Mouse (Mus musculus): Measurements from ENCODE around the gene Mag. TPM values are rescaled to one million over a fixed set of nuclear protein-coding genes. Genes with fewer than 3 reads are reported as not detected.
"Not testable (repeated sequence)": the region's sequence is repeated elsewhere in the genome, so short reads cannot be mapped to it uniquely, and the experiment has no call there.

Gene Mag
- polyA plus RNA-seq, 1 experiment from 2014 or later, result 0.61 TPM

GRCm38 (mm10) chr7:30954036-30954435 lies 39.4 kb upstream of the Mag start:
- Histone ChIP-seq H3K9ac (no peak overlapping the region), H3K4me1 (peaks cover 24% of the 10 kb centered on the region), H3K27ac (no peak overlapping the region), H3K9me3 (replicated peaks) (no peaks in the 10 kb centered on the region), H3K27me3 (no peaks in the 10 kb centered on the region), H3K4me3 (replicated peaks) (no peak overlapping the region), H3K36me3 (peaks cover 74% of the 10 kb centered on the region), H3K4me2 (no peak overlapping the region)
- no peak for ATAC-seq (replicated peaks; ENCODE audit: low FRiP score)
- WGBS, result 81% methylated on average over 3 of the region's 3 CpGs

- 85% methylated on average over 6 of the region's 6 CpGs for WGBS
These were observed 38.8 kb upstream of the Mag start for GRCm38 (mm10) chr7:30953459-30953858.

GRCm38 (mm10) chr7:30952441-30953265 lies 38.0 kb upstream of the Mag start:
- Histone ChIP-seq H3K9me3 (replicated peaks) (no peaks in the 10 kb centered on the region), H3K4me2 (no peak overlapping the region), H3K36me3 (peaks cover 68% of the 10 kb centered on the region), H3K27ac (no peak overlapping the region), H3K27me3 (no peaks in the 10 kb centered on the region), H3K4me3 (replicated peaks) (no peak overlapping the region), H3K4me1 (peaks cover 10% of the 10 kb centered on the region), H3K9ac (no peak overlapping the region)
- ATAC-seq (replicated peaks; ENCODE audit: low FRiP score), result no peak
- 90% methylated on average over 16 of the region's 16 CpGs for WGBS

More at GRCm38 (mm10) chr7:30953459-30953858, 38.8 kb upstream of the Mag start:
- Histone ChIP-seq H3K9me3 (replicated peaks) (no peaks in the 10 kb centered on the region), H3K4me3 (replicated peaks) (no peak overlapping the region), H3K36me3 (peaks cover 72% of the 10 kb centered on the region), H3K27ac (no peak overlapping the region), H3K4me1 (peaks cover 18% of the 10 kb centered on the region), H3K4me2 (no peak overlapping the region), H3K9ac (no peak overlapping the region), H3K27me3 (no peaks in the 10 kb centered on the region)
- ATAC-seq (replicated peaks; ENCODE audit: low FRiP score), result no peak

GRCm38 (mm10) chr7:30949902-30950301 lies 35.2 kb upstream of the Mag start:
- H3K27me3 ChIP-seq; H3K9me3 ChIP-seq (replicated peaks); H3K27ac ChIP-seq; H3K9ac ChIP-seq; H3K4me2 ChIP-seq; ATAC-seq (replicated peaks; ENCODE audit: low FRiP score); H3K4me3 ChIP-seq (replicated peaks); H3K4me1 ChIP-seq: not testable (repeated sequence)
- WGBS, result 91% methylated on average over 3 of the region's 3 CpGs
- peaks cover 83% of the 10 kb centered on the region for H3K36me3 ChIP-seq

- Histone ChIP-seq H3K27me3 (no peaks in the 10 kb centered on the region), H3K36me3 (peaks cover 43% of the 10 kb centered on the region), H3K27ac (no peak overlapping the region), H3K9ac (no peak overlapping the region), H3K4me1 (no peaks in the 10 kb centered on the region), H3K4me2 (no peak overlapping the region), H3K4me3 (replicated peaks) (no peak overlapping the region), H3K9me3 (replicated peaks) (no peaks in the 10 kb centered on the region)
- ATAC-seq (replicated peaks; ENCODE audit: low FRiP score), result no peak
- 90% methylated on average over 7 of the region's 7 CpGs for WGBS
These were observed 31.2 kb upstream of the Mag start for GRCm38 (mm10) chr7:30945876-30946275.

DNA sequence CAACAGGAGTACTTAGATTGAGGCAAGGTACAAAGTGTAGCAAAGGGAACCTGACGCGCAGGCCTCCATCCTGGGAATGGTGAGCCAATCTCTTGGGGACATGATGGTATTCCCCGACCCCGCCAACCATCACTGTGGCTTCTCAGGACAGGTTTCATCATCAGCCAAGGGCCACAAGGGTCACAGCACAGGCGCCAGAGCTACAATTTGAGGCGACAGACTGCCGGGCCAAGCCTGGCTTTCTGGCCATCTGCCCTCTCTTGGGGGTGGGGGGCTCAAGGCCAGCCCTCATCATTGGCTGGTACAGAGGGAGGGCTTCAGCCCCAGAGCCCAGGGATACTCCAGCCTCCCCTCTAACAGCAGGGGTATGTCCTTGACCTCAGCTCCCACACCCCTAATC lies 30.8 kb upstream of the Mag start:
- H3K9me3 ChIP-seq (replicated peaks); H3K4me3 ChIP-seq (replicated peaks); H3K4me1 ChIP-seq; H3K4me2 ChIP-seq; ATAC-seq (replicated peaks; ENCODE audit: low FRiP score); H3K9ac ChIP-seq; H3K27ac ChIP-seq; H3K27me3 ChIP-seq: not testable (repeated sequence)
- peaks cover 39% of the 10 kb centered on the region for H3K36me3 ChIP-seq
- 92% methylated on average over 7 of the region's 7 CpGs for WGBS

GRCm38 (mm10) chr7:30944706-30945105 lies 30.0 kb upstream of the Mag start:
- not testable (repeated sequence) for H3K9ac ChIP-seq; H3K4me3 ChIP-seq (replicated peaks); H3K9me3 ChIP-seq (replicated peaks); ATAC-seq (replicated peaks; ENCODE audit: low FRiP score); H3K27me3 ChIP-seq; H3K4me2 ChIP-seq; H3K27ac ChIP-seq; H3K4me1 ChIP-seq
- H3K36me3 ChIP-seq, result peaks cover 32% of the 10 kb centered on the region
- WGBS, result 61% methylated on average over 2 of the region's 2 CpGs

GRCm38 (mm10) chr7:30943909-30944635 lies 29.4 kb upstream of the Mag start, which contains the start of gene Hamp:
TSS of gene Hamp (minus strand) at chr7:30944032.
- H3K27me3 ChIP-seq, result no peaks in the 10 kb centered on the region
- no peaks in the 10 kb centered on the region for H3K4me1 ChIP-seq
- H3K4me2 ChIP-seq, result no peak within 1 kb of the TSS
- H3K27ac ChIP-seq, result no peak within 1 kb of the TSS
- ATAC-seq (replicated peaks; ENCODE audit: low FRiP score), result no peak
- peaks cover 25% of the 10 kb centered on the region for H3K36me3 ChIP-seq
- H3K9ac ChIP-seq, result no peak within 1 kb of the TSS
- 70% methylated on average over 9 of the region's 9 CpGs for WGBS
- H3K4me3 ChIP-seq (replicated peaks), result no peak within 1 kb of the TSS
- no peaks in the 10 kb centered on the region for H3K9me3 ChIP-seq (replicated peaks)

GRCm38 (mm10) chr7:30942365-30942764 lies 27.7 kb upstream of the Mag start:
- ATAC-seq (replicated peaks; ENCODE audit: low FRiP score); H3K4me2 ChIP-seq; H3K9ac ChIP-seq; H3K27ac ChIP-seq; H3K9me3 ChIP-seq (replicated peaks); H3K4me3 ChIP-seq (replicated peaks); H3K4me1 ChIP-seq; H3K27me3 ChIP-seq: not testable (repeated sequence)
- H3K36me3 ChIP-seq, result peaks cover 19% of the 10 kb centered on the region
- 52% methylated on average over 3 of the region's 3 CpGs for WGBS

DNA sequence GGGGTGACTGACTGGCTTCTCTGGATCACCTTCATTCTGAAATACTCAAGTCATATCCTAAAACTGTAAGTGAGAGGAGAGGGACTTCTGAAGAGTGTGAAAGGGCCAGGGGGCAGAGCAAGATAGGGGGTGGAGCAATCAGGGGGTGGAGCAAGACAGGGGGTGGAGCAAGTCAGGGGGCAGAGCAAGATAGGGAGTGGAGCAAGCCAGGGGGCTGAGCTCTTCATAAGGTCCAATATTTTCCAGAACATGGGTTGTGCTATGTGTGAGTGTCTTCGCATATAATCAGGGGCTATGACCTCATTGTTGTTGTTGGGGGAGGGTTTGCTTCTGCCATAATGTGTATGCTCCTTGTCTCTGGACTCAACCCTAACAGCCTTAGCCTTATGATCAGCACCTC lies 25.4 kb upstream of the Mag start:
- H3K36me3 ChIP-seq; H3K27me3 ChIP-seq; H3K27ac ChIP-seq; H3K4me3 ChIP-seq (replicated peaks); H3K4me1 ChIP-seq; H3K4me2 ChIP-seq; H3K9ac ChIP-seq; H3K9me3 ChIP-seq (replicated peaks); ATAC-seq (replicated peaks; ENCODE audit: low FRiP score): not testable (repeated sequence)
- 76% methylated on average over 1 of the region's 1 CpGs for WGBS

DNA sequence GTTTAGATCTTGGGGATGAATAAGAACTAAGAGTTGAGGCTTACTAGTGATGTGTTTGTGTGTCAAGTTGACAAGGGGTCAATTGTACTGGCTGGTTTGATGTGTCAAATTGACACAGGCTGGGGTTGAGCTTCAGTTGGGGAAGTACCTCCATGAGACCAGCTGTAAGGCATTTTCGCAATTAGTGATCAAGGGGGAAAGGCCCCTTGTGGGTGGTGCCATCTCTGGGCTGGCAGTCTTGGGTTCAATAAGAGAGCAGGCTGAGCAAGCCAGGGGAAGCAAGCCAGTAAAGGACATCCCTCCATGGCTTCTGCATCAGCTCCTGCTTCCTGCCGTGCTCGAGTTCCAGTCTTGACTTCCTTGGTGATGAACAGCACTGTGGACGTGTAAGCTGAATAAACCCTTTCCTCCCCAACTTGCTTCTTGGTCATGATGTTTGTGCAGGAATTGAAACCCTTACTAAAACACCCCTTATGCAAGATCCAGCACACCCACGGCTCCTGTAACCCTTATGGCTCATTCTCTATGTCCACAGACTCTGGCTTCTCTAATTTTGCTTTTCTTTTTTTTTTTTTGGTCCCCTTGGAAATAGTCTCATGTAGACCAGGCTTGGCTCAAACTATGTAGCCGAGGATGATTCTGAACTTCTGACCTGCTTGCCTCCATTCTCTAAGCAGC lies 20.9 kb upstream of the Mag start:
- not testable (repeated sequence) for H3K9ac ChIP-seq; H3K4me1 ChIP-seq; H3K27me3 ChIP-seq; H3K36me3 ChIP-seq; H3K4me3 ChIP-seq (replicated peaks); ATAC-seq (replicated peaks; ENCODE audit: low FRiP score); H3K9me3 ChIP-seq (replicated peaks); H3K27ac ChIP-seq; H3K4me2 ChIP-seq
- WGBS, result 61% methylated on average over 6 of the region's 6 CpGs

- H3K36me3 ChIP-seq; H3K27me3 ChIP-seq; H3K4me2 ChIP-seq; H3K27ac ChIP-seq; H3K9ac ChIP-seq; H3K9me3 ChIP-seq (replicated peaks); H3K4me1 ChIP-seq; H3K4me3 ChIP-seq (replicated peaks); ATAC-seq (replicated peaks; ENCODE audit: low FRiP score): not testable (repeated sequence)
- 75% methylated on average over 2 of the region's 2 CpGs for WGBS
These were observed 9.9 kb upstream of the Mag start, which contains the start of gene Hamp2 for GRCm38 (mm10) chr7:30924581-30924980. TSS of gene Hamp2 (minus strand) at chr7:30924681.

Data from kidney, embryonic 15.5 days (tissue).